Mouse (Mus musculus): ENCODE measurements around the gene Fut11.
A peak's percentile ranks its signal among the peaks of the same experiment; 100 is the strongest.

Gene Fut11

GRCm38 (mm10) chr14:20694884-20695760 lies at the start of gene Fut11:
TSS of gene Fut11 (plus strand) at chr14:20694968.
- DNase-seq: peak; percentile 87 to 92

DNA sequence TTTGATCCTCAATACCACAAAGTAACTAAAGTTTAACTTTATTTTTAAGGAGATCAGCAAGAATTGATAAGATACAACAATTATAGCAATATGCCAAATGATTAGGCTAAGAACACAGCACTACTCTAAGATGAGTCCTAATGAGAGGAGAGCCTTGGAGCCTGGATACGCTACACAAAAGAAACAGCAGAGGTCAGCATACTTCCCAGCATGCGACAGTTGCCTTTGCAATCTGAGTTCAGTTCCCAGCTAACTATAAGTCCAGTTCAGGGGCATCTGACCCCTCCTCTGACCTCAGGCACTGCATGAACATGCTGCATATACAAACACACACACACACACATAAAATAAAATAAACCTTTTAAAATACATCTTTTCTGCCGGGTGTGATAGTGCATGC lies 49.2 kb upstream of the Fut11 start:
- DNase-seq: no peak

DNA sequence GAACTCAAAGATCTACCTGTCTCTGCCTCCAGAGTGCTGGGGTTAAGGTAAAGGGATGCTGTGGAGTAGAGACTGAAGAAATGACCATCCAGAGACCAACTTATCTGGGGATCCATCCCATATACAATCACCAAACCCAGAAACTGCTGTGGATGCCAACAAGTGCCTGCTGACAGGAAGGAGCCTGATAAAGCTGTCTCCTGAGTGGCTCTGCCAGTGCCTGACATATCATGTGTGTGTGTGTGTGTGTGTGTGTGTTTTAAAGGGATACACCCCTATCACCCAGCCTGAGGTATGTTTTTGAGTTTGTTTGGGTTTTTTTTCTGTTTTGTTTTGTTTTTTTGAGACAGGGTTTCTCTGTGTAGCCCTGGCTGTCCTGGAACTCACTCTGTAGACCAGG lies 48.4 kb upstream of the Fut11 start:
- DNase-seq: no peak

GRCm38 (mm10) chr14:20651000-20651399 lies 43.8 kb upstream of the Fut11 start:
- no peak for DNase-seq

DNA sequence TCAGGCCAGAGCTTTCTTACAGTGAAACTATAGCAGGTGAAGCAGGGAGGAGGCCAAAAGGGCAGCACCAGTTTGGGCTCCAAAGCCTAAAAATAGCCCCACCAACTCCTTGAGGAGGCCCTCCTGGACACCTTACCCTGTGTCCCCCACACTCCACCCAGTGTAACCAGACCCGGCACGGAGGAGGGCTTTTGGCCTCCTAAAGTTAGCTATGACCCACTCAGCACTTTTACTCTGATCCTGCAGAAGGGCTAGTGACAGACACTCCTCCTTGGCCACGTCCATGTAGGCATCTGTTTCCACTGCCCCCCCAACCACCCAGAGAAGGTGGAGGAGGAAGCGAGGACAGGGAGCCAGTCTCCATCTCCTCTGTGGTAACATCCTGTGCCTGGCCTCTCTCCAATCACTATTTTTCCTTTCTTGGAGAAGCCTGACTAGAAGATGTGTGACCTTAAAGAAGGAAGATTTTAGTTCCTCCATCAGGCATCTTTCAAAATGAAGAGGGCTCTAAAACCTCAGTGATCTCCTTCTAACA lies 43.0 kb upstream of the Fut11 start:
- no peak for DNase-seq

DNA sequence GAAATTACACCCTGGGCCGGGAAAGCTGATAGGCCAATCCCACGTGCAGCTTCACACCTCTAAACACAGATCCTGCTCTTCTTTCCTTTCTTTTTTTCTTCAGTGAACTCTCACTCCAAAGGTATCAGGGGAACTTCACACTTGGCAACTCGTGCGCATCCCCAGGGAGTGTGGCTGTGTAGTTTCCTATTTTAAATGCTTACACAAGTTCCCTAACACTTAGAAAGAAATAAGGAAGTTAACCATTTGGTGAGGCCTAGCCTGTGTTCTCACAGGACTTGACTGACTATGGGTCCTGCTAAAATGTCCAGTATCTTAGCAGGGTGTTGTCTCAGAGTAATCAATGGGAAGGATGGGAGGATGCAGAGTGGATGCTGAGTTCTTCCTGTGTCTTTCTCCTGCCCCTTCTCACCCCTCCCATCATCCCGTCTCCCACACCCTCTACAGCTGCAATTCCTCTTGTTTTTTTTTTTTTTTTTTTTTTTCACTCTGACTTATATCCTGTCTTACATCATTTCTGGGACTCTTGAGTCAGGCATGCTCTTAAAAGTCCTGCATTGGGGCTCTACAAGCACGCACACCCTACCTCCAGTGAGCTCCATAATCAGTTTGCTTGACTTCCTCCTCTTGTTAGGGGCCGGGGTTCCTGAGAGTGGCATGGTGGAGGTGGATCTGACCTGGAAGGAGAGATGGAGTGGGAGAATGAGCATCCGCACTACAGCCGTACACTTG lies 39.9 kb upstream of the Fut11 start:
- no peak for DNase-seq

GRCm38 (mm10) chr14:20655731-20656130 lies 39.0 kb upstream of the Fut11 start:
- no peak for DNase-seq

GRCm38 (mm10) chr14:20656361-20656760 lies 38.4 kb upstream of the Fut11 start, which contains the start of gene Myoz1:
TSS of gene Myoz1 (minus strand) at chr14:20656540.
- no peak for DNase-seq

DNA sequence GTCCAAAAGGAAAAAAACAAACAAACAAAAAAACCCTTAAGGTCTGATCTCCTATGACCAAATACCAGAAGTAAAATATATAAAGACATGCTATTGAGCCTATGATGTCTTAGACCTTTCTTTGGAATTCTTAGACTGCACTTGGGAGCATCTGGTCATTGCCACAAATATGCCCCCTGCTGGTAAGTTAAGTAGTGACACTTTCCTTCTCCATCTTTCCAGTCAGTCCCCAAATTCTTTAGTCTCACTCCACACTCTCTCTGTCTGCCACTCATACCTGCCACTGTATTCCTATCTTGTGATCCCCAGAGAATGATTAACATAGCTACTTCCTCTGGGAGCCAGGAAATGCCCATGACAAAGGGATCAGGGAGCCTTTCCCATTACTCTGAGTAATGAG lies 36.4 kb upstream of the Fut11 start:
- peak in 1 of 2 experiments; percentile 40 for DNase-seq

DNA sequence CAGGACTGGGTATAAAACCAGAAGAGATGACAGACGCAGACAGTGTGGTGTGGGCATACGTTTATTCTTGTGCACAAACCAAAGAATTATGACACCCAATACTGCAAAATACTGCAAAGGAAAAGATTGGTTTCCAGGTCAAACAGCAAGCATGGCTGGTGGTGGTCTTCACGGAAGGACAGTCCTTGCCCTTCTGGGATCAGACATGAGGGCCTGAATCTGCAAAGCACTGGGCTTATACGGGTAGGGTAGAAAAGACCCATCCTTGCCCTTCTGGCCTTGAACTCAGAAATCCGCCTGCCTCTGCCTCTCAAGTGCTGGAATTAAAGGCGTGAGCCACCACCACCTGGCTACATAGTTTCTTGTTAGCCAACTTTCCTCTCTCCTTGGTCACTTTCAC lies 35.9 kb upstream of the Fut11 start:
- DNase-seq: no peak

- no peak for DNase-seq
These were observed 35.1 kb upstream of the Fut11 start for GRCm38 (mm10) chr14:20659687-20660086.

- DNase-seq: peak; percentile 91 to 94
These were observed 33.7 kb upstream of the Fut11 start for GRCm38 (mm10) chr14:20660827-20661660.

GRCm38 (mm10) chr14:20661661-20662331 lies 33.0 kb upstream of the Fut11 start:
- DNase-seq: peak; percentile 16 to 30

GRCm38 (mm10) chr14:20662740-20663139 lies 32.0 kb upstream of the Fut11 start:
- DNase-seq: no peak

- no peak for DNase-seq
These were observed 31.2 kb upstream of the Fut11 start for GRCm38 (mm10) chr14:20663601-20664000.

- no peak for DNase-seq
These were observed 30.3 kb upstream of the Fut11 start for GRCm38 (mm10) chr14:20664436-20664835.

DNA sequence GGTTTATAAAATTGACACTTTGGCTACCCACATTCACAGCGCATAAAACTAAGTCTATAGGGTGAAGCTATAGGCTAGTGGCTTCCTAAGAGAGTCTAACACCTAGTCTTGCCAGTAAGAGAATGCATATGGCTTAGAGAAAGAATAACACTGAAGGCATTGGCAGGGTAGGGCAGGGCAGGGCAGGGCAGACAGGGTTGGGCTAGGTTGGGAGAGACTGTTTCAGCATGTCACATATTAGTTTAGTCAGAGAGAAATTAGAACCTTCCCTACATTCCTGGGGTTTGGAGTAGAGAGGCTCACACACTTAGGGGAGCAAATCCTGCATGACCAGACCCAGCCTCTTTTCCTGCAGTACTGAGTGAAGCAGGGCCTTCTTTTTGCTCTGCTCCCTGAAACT lies 27.3 kb upstream of the Fut11 start:
- DNase-seq: no peak

DNA sequence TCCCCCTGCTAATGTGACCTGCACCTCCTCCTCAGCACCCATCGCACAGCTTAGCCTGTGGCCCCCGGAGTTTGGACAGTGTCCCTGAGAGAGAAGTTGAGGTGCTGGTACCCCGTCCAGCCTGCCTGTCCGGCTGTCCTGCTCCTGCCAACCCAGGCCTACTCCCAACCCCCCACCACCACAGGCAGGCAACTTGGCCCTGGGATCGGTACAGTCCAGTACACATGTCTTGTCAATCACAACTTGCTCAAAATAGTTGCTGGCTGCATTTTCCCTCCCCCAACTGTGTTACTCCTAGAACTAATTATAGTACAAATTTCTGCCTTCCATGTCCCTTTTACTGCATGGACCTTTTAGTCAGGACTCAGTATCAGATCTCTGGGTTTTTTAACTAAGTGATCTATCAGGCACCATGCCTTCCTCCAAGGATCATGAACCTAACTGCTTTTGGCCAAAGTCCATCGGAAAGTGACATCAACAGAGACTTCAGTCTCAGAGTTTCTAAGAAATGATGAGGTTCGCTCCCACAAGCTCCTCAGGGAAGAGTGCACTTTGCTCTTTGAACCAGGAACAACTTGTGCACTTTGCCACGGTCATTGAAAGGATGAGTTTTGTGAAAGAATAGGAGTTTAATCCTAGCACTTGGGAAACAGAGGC lies 26.5 kb upstream of the Fut11 start, which contains the start of gene Synpo2l:
Synpo2l (minus strand) TSS at position 201 of the 657 bp plus-strand sequence.
- DNase-seq: no peak

GRCm38 (mm10) chr14:20672990-20673389 lies 21.8 kb upstream of the Fut11 start:
- DNase-seq: peak; percentile 32 to 35

DNA sequence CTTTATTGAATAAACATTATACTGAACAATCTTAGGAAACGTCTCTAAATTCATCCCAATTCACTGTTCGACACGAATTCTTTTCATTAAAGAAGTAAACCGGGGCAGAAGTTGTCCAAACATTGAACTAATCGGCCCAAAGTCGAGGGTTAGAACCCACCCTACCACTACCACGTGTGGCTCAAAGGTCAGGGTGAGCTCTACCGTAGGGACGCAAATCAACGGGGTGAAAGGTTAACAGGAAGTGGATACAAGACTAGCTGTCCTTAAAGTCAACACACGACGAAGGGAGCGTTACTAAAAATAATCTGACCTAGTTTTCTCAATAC lies 21.1 kb upstream of the Fut11 start:
- DNase-seq: peak in 1 of 2 experiments; percentile 30

- DNase-seq: peak; percentile 99
These were observed 20.5 kb upstream of the Fut11 start, which contains the start of gene Sec24c for GRCm38 (mm10) chr14:20674064-20674833. TSS of gene Sec24c (plus strand) at chr14:20674308.

Data from cerebellum, postnatal 36 days (tissue).